Mouse (Mus musculus): Measurements from ENCODE around the gene Rgs4. TPM values are rescaled to one million over a fixed set of nuclear protein-coding genes. Genes with fewer than 3 reads are reported as not detected.

Gene Rgs4
- not detected in 2 replicates for total RNA-seq (2015)
- 0.04 TPM in 1 of 2 replicates, not detected in the other for total RNA-seq (2017)

DNA sequence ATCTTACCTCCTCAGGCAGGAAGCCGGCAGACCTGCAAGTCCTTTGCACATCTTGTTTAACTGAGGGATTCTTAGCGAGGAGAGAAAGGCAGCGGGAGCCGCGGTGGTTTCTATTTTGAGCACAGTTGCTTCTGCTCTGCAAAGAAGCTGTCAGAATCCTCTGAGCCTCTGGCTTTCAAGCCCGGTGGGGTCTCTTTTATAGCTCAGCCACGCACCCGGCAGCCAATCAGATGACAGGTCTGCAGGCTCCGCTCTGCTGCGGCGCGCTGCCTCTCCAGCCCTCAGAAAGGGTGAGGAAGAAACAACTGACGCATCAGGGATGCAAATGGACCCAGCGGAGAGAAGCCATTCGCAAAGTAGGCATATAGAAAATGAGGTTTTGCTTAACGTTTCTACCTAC is at the start of gene Rgs4:
Gene Rgs4 (minus strand): TSS at position 170 of the 400 bp plus-strand sequence.
- no peak for ATAC-seq (ENCODE audit: poor library complexity, severe bottlenecking)

DNA sequence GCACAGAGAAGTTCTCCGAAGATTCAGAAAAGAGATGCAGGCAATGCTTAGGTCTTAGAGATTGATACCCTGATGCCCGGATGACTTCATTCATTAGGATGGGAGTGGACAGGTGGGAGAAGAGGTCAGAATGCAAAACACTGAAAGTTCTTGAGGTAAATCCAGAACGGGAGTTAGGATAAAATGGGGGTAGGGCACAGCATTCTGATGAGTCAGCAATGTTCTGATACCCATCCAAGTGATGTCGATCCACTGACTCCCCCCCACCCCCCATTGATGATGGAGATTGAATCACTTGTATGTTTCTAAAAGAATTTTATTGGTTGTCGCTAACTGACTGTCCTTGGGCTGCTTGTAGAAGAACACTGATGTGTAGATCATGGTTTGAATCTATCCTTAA is 45.0 kb upstream of the Rgs4 start:
- no peak for ATAC-seq (ENCODE audit: poor library complexity, severe bottlenecking)

DNA sequence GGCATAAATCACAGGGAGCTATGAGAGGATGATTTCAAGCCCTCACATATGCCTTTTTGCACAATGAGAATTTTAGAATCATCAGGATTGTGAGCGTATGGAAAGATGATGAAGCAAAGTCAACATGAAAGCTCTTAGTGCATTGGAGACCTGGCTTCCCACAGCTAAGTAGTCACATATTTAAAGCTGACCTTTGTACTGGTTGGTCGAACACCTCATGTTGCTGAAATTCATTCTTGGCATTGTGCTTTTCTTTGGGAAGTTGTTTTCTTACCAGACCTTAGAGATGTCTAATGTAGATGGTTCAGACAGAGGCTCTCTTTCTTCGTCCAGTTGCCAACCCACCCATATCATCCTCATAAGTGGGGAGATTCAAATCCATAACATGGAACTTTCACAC is 38.5 kb upstream of the Rgs4 start:
- ATAC-seq (ENCODE audit: poor library complexity, severe bottlenecking): no peak

DNA sequence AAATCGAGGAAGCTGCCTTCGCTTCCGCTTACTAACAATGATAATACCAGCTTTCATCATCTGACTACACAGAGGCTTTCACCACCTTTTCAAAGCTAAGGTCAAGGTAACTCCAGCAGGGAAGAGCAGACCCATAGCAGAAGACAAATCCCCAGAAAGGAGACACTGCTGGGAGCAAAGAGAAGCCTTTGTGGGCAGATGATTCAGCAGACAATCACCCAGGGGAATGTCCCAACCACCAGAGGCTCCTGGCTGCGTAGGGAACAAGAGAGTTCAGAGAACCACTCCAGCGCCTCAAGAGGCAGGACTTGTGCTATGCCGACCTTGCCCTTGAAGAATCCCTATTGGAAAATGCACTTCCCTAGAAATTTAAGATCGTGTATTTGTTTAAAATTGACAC is 29.1 kb upstream of the Rgs4 start:
- no peak for ATAC-seq (ENCODE audit: poor library complexity, severe bottlenecking)

DNA sequence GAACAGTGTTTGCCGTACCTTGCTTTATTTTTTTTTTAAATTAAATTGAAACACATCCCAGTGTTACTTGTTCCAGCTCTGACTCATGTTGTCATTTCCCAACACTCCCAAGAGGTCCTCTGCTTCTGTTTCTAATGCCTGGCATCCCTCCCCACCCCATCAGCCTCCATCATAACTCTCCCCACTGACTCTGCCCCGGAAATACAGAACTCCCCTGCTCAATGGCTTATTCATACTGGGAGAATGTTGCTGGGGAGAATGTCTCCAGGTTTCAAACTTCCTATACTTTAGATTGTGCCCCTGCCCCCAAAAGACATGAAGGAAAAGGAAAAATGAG is 17.1 kb upstream of the Rgs4 start:
- ATAC-seq (ENCODE audit: poor library complexity, severe bottlenecking): no peak

DNA sequence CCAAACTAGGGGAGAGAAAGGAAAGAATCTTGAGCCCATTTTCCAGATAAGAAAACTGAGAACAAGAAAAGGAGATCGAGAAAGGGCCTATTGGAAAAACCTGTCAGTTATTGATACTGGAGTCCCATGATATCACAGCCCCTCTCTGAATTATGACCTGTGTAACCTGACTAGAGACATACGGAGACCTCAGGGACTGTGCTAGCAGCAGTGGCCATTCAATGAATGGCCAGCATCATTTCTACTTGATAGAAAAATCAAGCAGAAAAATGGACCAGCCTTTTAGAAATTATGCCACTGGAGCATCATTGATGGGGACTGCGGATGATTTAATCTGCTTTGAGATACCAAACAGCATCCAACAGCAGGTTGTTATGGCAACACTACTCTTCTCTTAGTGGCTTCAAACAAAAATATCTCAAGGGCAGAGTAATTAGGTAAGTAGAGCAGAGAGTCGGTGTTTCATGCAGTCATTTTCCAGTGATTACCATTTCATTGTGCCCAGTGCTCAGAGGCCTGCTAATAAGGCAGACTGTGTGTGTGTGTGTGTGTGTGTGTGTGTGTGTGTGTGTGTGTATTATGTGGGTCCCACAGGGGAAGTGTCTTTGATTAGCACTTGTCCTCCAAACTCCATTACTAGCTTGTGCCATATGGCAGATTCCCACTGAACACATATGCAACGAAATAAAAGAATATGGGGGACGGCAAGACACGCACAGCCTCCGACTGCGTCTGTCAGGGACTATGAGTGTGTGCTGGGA is 16.6 kb upstream of the Rgs4 start:
- ATAC-seq (ENCODE audit: poor library complexity, severe bottlenecking): no peak

DNA sequence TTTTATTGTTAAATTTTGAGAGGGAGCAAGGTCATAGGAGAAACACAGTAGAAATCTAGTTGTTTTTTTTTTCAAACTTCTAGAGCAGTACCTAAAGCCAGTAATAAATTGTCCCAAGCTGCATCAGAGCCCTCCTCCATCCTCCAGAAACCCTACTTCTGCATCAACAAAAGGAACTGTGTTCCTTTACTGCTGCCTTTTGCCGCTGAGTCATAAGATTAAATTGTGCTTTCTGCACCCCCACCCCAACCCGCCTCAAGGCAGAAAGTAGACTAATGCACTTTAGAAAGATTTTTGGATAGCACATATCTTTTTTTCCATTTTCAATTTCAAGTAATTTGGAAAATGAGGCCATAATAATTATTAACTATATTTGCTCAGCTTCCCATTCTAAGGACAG is 15.1 kb upstream of the Rgs4 start:
- ATAC-seq (ENCODE audit: poor library complexity, severe bottlenecking): no peak

DNA sequence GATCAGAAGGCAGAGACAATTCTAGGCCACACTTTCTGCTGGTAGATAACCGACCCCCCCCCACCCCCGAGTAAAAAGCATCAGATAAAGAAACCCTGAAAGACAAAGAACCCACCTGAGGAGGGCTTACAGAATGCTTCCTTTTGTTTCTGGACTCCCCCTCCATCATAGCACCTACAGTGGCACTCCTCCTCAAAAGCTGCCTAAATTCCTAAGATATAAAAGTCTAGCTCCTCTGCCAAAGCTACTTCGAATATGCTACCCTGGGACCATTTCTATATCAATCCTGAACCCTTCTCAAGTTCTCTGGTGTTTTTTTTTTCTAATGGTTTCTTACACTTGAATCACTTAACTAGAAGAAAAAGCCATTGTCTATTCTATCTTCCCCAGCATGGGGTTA is 9.1 kb upstream of the Rgs4 start:
- no peak for ATAC-seq (ENCODE audit: poor library complexity, severe bottlenecking)

DNA sequence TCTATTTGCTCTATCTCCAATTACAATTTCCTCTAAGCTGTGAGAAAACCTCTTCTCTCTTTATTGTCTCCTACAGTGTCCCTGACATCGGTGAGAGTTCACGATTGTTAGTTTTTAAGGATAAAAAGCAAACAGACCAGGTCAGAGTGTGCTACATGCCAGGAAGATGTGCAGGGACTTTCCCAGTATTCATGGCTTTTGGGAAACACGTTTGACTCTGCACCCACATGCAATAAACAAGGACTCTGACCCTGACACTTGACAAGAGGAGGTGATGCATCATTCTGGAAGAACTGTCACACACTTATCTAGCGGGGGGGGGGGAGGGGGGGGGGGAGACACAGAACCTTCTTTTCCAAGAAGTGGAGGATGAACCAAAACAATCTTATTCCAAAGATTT is 5.0 kb upstream of the Rgs4 start:
- no peak for ATAC-seq (ENCODE audit: poor library complexity, severe bottlenecking)

DNA sequence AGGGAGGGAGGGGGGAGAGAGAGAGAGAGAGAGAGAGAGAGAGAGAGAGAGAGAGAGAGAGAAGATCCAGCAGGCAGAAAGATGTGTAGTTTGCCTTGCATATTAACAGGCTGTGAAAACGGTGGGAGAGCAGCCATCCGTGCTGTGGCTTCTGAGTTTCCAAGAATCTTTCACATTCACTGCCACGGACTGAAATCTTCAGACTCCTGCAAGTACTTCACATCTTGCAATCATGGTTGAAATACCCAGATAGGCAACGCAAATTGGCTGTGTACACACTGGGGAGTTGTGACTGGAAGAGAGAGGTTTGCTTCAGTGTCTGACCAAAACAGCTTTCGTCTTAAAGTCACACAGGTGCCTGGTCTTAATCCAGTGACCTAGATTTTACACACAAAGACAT is 997 bp upstream of the Rgs4 start:
- no peak for ATAC-seq (ENCODE audit: poor library complexity, severe bottlenecking)

DNA sequence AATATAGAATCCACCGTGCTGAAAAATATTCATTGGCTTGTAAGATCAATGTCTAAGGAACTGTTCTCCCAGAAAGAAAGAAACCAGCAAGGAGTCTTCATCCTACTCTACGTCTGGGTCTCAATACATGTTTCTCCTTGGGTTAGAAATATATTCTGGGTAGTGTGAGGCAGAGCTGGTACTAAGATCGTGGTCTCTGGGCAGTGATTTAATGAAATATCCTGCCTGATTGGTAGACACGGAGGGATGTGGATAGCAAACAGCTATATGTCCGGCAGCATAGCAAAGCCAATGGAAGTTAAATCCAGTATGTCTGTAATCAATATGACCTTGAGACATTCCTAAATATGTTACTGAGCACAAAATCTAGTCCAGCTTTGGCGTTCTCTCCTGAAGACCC is 460 bp upstream of the Rgs4 start:
- no peak for ATAC-seq (ENCODE audit: poor library complexity, severe bottlenecking)

DNA sequence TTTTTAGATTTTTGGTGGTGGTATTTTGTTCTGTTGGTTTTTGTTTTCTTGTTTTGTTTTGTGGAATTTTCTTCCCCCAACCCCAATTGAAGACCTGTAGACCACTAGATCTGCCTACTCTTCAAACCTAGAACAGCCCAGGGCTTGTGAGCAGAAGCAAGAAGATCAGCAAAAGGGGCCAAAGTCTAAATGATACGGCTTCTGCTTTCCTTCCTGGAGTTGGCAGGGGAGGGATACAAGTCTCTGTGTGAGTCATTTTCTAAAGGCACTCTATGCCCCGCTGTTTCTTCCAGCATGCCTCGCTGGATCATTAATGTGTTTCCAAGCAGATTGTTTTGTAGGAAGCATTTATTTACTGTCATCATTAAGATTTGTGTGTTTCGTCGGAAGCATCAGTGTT is 6.3 kb downstream of the Rgs4 start:
- ATAC-seq (ENCODE audit: poor library complexity, severe bottlenecking): no peak

DNA sequence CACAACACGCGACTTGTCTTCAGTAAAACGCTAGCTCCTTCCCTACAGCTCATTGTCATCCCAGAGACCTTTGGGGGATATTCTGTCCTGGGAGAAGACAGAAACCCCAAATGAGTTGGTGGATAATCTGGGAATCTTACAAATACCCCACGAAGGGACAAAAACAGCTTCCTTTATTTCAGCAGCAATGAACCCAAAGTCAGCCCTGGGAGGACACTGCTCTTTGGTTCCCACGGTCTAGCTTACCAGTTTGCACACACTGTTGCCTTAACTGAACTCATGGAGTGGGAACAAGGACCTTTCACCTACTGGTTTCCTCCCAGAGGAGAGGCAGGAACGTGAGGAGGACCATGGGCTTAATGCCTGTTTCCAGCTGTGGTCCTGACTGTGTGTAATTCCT is 10.2 kb downstream of the Rgs4 start:
- no peak for ATAC-seq (ENCODE audit: poor library complexity, severe bottlenecking)

DNA sequence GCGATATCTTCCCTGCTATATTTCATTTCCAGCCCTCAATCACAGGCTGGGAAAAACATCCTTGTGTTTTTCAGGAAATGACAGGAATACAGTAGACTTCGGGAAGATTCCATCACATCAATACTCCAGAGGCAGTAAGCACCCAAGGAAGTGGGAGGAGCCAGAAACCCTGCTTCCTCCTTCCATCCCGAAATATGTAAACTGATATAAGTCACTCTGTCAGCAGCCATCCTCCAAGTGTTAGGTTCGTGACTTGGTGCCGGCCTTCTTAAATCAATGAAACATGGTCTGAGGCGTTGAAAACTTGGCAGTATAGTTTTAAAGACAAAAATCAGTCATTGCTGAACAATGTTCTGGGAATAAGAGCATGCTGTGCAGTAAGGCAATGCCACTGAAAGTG is 11.3 kb downstream of the Rgs4 start:
- ATAC-seq (ENCODE audit: poor library complexity, severe bottlenecking): no peak

DNA sequence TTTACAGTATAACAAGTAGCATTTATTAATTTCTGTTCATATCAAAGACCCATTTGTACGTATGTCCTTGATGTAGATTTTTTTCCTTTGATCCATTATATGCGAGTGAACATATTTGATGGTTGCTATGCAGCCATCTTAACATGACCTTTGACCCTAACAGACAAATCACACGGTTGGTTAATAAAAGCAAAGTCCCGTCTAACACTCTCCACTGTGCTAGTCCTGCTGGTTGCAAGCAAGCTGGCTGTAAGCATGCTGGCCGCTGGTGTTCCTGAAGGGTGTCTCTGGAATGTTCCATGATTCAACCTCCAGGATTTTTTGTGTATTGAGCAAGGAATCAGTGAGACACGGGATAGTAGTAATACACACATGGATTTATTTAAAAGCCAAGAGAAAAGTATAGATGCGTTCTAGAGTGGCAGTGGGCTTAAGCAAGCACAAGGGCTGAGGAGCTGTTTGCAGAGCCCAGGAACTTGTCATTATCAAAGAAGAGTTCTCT is 16.8 kb downstream of the Rgs4 start:
- ATAC-seq (ENCODE audit: poor library complexity, severe bottlenecking): no peak

DNA sequence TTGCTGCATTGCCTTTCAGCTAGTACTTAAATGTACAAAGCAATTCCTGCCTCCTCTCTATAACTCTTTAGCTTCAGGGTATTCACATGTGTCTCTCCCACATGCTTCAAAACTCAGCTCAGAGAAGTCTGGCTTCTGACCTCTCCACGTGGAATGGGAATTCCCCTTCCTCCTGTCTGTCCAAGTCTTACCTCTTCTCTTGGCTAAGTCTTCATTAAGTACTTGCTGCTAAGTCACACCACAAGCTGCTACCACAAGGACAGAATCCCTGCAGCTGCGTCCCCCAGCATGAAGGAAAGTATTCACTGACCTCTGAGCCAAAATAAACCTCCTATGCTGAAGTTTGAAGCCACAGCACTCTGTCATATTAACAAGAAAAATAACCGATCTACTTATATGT is 21.1 kb downstream of the Rgs4 start:
- ATAC-seq (ENCODE audit: poor library complexity, severe bottlenecking): no peak

DNA sequence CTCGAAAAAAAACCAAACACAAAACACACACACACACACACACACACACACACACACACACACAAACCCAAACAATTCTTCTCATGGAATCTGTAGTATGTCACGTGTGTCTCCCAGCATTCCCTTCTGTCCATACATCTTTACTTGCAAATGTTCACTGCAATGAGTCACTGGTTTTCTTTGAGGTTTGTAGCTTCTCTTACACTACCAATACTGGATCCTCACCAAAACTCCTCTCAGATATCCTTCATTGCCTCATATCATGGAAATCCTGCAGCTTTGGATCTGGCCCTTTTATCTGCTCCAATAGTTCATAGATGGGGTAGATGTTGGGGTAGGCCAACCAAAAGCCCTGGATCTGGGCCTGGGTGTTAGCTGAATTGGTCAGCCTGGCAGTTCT is 25.6 kb downstream of the Rgs4 start:
- ATAC-seq (ENCODE audit: poor library complexity, severe bottlenecking): no peak

DNA sequence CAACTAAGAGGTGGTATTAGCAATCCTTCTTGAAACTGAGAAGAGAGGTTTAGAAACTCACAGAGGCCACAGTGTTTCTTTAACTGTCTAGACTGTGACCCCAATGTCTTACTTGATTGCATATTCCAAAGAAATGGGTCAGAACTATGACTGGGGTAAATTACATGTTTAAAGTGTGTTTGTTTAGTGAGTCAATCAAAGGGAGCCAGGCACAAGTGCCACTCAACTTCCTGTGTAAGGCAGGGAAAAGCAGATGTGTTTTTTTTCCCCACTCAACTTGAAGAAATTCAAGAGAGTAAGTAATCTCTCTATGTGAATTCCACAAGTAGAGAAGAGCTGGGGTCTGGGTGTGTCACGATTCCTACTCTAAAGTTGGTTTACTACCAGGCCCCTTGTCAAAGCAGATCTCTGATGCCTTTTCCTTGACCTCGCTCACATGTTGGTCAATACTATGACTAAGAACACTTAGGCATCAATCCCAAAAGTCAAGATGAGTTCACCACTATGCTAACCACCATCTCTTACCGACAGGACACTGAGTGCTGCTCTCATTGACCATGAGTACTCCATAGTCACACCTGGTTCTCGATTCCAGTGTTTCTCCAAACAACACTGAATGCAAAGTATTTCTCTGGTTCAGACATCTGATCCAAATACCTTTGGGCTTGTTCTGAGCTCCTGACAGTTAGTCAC is 42.9 kb downstream of the Rgs4 start:
- no peak for ATAC-seq (ENCODE audit: poor library complexity, severe bottlenecking)

DNA sequence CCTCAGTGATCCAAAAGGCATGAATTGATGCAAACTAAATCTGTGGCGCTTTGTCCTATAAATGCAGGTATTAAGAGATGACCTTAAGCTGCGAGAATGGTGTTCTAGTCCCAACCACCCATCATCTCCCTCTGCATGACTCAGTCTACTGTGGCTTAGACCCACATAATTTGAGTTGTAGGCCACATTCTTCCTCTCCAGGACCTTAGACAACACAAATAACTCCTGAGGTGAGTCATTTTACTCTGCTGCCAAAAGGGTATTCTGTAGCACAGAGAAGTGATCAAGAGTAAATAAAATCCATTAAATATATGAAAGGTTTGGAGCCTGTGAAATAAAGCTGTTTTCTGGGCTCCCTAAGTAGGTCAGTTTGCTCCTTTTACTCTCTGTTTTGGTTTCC is 48.3 kb downstream of the Rgs4 start:
- ATAC-seq (ENCODE audit: poor library complexity, severe bottlenecking): no peak

DNA sequence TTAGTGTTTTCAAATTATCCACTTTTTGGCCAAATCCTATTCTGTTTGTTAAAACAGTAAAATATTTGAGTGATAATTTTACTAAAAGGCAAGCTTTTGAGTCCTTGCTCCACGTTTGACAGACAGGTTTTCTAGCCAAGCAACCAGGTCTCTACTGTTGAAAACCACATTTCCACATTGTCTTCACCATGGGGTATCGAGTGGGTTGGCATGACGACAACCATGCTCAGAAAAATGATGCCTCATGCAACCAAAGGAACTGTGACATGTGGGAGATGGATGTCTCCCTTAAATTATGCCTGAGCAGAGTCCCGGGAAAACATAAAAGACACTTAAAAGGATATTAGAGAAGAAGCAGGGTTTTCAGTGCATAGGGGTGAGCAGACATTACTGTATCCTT is 50.2 kb downstream of the Rgs4 start:
- ATAC-seq (ENCODE audit: poor library complexity, severe bottlenecking): no peak

DNA sequence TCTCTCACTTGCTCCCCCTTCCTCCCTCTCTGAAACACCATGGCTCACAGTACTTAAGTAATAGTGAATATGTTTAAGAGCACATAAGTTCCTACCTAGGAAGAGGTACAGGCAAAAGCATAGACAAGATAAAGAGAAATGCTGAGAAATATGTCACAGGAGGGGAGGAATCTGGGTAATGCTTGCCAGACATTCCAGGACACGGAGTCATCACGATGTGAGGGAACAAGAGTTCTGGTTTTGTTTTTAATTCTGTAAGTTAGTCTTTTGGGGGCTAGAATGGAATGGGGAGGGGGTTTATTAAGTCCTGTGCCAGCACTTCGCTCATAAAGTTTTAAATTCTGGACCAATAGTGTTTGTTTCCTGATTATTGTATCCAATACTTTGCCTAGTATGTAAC is 52.1 kb downstream of the Rgs4 start:
- no peak for ATAC-seq (ENCODE audit: poor library complexity, severe bottlenecking)

DNA sequence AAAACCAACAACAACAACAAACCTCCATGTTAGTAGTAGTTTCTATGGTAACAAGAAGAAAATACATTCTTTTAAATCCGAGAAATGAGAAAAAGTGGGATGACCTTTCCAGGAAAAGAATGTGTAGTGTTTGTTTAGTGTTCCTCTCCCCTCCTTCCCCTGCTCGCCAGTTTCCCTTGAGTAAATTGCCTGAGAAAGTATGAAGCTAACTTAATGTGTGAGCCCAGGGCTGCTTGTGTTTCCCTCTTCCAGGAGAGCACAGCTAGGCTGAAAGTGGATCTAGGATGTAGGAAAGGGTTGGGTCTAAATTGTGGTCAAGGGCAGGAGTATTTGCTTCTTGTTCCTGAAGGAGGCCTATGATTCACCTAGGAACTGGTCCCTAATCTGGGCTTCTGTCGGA is 53.9 kb downstream of the Rgs4 start:
- no peak for ATAC-seq (ENCODE audit: poor library complexity, severe bottlenecking)

DNA sequence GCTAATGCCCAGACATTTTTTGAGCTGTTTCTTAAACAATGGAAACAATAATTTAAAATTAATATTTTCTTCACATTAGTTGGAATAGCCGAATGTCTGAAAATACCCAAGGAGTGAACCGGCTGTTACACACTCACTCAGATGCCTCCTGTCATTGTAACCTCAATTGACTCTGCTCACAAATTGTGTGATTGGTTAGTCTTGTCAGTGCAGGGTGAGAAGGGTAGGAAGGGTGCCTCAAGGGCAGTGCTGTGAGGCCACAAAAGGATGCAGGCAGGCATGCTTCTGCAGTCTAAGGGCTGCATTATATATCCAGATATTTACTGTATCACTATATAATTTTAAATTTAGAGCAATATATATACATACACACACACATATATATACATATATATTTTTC is 54.4 kb downstream of the Rgs4 start:
- ATAC-seq (ENCODE audit: poor library complexity, severe bottlenecking): no peak

Data from megakaryocyte, adult 5-6 weeks (primary cell).